Mouse (Mus musculus): ENCODE data around the gene Gm20773. TPM values are rescaled to one million over a fixed set of nuclear protein-coding genes. Genes with fewer than 3 reads are reported as not detected.
"Not testable (repeated sequence)": the region's sequence is repeated elsewhere in the genome, so short reads cannot be mapped to it uniquely, and the experiment has no call there.

Gene Gm20773
- total RNA-seq (2014; rRNA removed) (not detected in 2 replicates), polyA plus RNA-seq (2015; fragmentation: Nextera tagmentation; extraction: Ambion mirVana) (not detected in 2 replicates)

- not testable (repeated sequence) for DNase-seq (ENCODE audit: low spot score); H3K36me3 ChIP-seq (ENCODE audit: insufficient read depth, low read length); H3K27me3 ChIP-seq (ENCODE audit: insufficient read depth, low read length); H3K4me2 ChIP-seq (ENCODE audit: low read depth, low read length); H3K9me3 ChIP-seq (ENCODE audit: low read length); H3K9ac ChIP-seq (replicated peaks; ENCODE audit: low read length); H3K27ac ChIP-seq; H3K4me1 ChIP-seq (ENCODE audit: insufficient read depth, low read length); H3K4me3 ChIP-seq (ENCODE audit: low read length); ATAC-seq
- no CpG with 5 or more reads among the region's 1 CpGs for WGBS
These were observed at the start of gene Gm20773 for GRCm38 (mm10) chrY:13493726-13494125. TSS of gene Gm20773 (plus strand) at chrY:13494026.

- H3K4me1 ChIP-seq (ENCODE audit: insufficient read depth, low read length); H3K4me3 ChIP-seq (ENCODE audit: low read length); H3K27ac ChIP-seq; H3K9me3 ChIP-seq (ENCODE audit: low read length); ATAC-seq; H3K36me3 ChIP-seq (ENCODE audit: insufficient read depth, low read length); H3K27me3 ChIP-seq (ENCODE audit: insufficient read depth, low read length); H3K9ac ChIP-seq (replicated peaks; ENCODE audit: low read length); DNase-seq (ENCODE audit: low spot score); H3K4me2 ChIP-seq (ENCODE audit: low read depth, low read length): not testable (repeated sequence)
- WGBS = no CpG with 5 or more reads among the region's 3 CpGs
These were observed 28.3 kb upstream of the Gm20773 start, which contains the start of gene Gm21866 for GRCm38 (mm10) chrY:13465479-13465878. TSS of gene Gm21866 (minus strand) at chrY:13465579.

Other genes starting within 250 kb of the Gm20773 start
- not detected in 2 replicates for gene Gm21440, start 241.6 kb upstream of the Gm20773 start, total RNA-seq (2014; rRNA removed)
- not detected in 2 replicates for gene Gm21440, start 241.6 kb upstream of the Gm20773 start, polyA plus RNA-seq (2015; fragmentation: Nextera tagmentation; extraction: Ambion mirVana)
- gene Gm21454, start 241.6 kb upstream of the Gm20773 start, total RNA-seq (2014; rRNA removed) = not detected in 2 replicates
- gene Gm21454, start 241.6 kb upstream of the Gm20773 start, polyA plus RNA-seq (2015; fragmentation: Nextera tagmentation; extraction: Ambion mirVana) = not detected in 2 replicates
- gene Gm21725, start 145.0 kb upstream of the Gm20773 start, total RNA-seq (2014; rRNA removed) = not detected in 2 replicates
- not detected in 2 replicates for gene Gm21725, start 145.0 kb upstream of the Gm20773 start, polyA plus RNA-seq (2015; fragmentation: Nextera tagmentation; extraction: Ambion mirVana)
- not detected in 2 replicates for gene Gm21866, start 28.4 kb upstream of the Gm20773 start, total RNA-seq (2014; rRNA removed)
- gene Gm21866, start 28.4 kb upstream of the Gm20773 start, polyA plus RNA-seq (2015; fragmentation: Nextera tagmentation; extraction: Ambion mirVana) = not detected in 2 replicates